Mouse (Mus musculus) adrenal gland, adult 18-20 months (tissue): ENCODE results near the gene Smco4. TPM values are rescaled to one million over a fixed set of nuclear protein-coding genes. Genes with fewer than 3 reads are reported as not detected.

Source experiments
- DNase-seq, 2 experiments: peaks; one replicate each; pipeline ENCODE4 v3.0.0; 2021 to 2022; ENCODE audit warnings: low spot score in 2 of 2
- total RNA-seq, 2 experiments: library from RNA; stranded (reverse); gene quantifications; 1 replicate in 1 of 2; 2 replicates in 1 of 2; pipeline ENCODE4 v1.2.3; 2021

Smco4 gene
- total RNA-seq, 2 experiments from 2014 or later = 16.6 to 28.7 TPM

DNA sequence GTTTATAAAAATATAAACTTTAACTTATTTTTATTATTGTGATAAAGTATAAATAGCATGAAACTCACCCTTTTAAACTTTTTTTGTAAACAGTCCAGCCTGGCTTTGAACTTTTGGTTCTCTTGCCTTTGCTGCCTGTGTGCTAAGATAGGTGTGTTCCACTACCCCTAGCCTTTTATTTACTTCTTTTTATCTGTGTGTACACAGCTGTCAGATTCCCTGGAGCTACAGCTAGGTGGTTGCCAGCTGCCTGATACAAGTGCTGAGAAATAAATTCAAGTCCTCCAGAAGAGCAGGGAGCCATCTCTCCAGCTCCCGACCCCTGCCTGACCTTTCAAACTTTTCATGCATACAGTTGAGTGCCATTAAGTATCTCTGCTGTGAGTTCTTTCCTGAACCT lies 12.1 kb downstream of the Smco4 start:
- DNase-seq = no peak

DNA sequence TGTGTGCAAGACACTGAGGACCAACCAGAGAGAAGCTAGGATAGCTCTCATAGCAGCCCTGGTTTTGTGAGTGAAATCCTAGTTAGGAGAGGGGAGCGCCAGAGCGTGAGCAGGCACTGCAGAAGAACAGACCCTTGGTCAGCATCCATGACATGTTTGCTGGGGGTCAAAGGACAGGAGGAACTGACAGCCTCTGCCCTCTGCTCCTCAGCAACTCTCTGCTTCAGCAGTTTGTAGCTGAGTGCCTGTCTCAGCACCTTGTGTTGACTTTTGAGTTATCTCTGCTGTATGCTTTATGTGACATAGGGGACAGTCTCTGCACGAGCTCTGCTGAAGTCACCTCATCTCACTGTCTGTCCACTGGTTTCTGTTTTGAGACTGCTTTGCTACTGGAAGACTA lies 13.6 kb downstream of the Smco4 start:
- no peak for DNase-seq

DNA sequence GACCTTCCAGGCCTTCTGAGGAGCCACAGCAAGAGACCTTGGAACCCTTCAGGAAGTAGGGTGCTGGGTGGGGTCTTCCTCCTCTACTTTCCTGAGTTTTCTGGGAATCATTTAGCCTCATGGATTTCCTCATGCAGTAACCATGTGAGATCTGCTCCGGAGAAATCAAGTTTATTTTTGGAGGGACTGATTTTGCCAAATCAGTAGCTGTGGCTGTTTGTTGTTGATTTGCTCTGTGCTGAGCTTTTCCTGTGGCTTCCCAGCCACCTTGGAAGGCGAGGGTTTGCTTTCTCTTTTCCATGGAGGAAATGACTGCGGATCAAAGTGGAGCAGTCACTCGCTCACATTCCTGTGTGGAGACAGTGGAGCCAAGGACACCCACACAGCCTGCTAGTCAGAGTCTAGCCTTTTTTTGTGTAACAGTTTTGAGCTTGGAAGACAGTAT lies 14.2 kb downstream of the Smco4 start:
- DNase-seq = no peak

DNA sequence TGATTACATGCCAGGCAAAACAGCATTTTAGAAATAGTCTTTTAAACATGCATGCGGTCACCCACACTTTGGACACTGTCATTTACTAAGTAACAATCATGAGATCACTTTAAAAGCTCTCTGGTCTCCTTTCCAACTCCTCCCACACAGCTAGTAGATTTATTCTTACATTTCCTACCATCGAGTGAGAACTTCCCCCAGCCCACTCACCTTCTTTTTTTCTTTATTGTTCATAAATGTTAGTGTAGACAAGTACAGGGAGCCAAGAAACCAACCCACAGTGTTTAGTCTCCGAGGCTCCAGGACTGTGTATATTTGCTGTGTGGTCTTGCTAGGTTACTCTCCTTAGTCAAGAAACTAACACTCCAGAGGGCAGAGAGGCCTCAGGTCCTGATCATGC lies 16.1 kb downstream of the Smco4 start:
- no peak for DNase-seq

DNA sequence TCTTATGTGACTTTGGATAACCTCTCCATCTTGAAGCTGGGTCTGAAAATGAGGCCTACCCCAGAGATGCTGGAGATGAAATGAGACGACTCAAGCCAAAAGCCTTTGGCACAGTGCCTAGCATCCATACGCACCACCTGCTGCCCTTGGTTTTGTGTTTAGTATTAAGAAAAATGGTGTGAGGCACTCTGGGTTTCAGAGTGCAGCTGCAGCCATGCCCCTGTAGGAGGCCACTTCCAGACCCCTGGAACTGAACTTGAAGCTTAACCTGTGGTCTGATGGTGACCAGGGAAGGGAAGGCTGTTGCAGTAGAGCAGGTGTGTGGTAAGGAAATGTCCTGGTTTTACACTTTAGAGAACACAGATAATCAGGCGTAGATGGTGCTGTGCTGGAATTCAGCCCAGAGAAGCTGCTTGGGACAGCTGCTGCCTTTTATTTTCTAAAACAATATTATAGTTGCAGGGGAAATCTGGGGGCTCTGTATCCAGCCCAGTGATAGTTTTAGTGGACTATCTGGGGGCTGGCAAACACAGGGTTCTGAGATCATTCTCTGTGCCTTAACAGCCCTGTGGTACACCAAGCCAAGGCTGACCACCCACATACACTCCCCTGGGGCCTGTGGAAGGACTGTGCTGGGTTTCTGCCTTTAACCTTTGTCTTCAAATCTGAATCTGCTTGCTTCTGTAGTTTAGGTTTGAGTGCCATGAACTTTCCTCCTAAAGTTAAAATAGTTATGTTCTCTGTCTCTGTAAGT lies 17.5 kb downstream of the Smco4 start:
- no peak for DNase-seq

DNA sequence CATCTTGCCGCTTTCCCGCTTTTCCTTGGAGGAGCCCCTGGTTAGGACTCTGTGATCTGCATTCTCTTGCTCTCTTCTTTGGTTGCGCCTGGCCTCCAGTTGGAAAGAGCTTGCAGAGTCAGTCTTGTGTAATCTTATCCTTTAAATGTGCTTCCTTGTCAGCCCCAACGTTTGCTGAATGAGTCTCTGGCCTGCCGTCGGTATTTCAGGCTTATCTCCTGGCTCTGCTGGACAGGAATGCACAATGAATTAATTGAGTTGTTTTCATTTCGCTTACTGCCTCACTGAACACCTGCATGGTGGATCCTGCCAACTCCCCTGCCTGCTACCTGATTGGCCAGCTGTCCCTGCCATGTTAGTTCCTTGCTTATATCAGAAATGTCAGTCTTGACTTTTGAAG lies 19.7 kb downstream of the Smco4 start:
- DNase-seq = no peak

DNA sequence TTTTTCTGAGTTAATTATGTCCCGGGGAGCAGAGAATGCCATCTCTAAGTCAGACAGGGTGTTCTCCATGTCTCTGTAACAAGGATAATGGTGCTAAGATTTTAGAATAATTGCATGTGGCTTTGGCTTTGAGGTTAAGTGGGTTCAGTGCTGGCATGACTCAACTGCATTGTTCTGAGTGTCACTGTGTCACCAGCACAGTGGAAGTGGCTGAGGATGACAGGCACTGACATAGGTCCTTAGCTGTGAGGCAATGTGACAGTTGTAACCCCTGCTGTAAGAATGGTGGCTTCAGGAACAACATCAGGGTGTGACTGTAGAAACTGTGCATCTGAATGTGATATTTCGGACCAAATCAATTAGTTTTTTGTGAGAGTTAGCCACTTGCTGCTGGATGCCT lies 22.8 kb downstream of the Smco4 start:
- no peak for DNase-seq

DNA sequence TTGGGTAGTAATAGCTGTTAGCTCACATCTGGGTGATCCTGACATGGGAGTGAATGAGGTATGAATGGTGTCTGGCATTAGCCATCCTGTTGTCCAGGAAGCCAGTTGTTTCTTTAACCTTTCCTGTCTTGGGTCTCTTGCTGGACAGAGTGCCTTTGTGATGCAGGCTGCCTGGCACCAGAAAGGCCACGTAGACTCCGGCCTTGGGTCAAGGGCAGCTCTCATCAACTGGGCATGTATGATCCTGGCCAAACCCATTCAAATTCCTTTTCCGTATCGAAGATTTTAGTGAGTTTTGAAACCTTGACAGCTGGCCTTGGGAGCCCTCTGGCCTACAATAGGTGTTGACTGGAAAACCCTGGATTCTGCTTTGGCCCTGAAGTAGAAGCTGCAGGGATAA lies 24.7 kb downstream of the Smco4 start:
- peak in 1 of 2 experiments; percentile 40 for DNase-seq

DNA sequence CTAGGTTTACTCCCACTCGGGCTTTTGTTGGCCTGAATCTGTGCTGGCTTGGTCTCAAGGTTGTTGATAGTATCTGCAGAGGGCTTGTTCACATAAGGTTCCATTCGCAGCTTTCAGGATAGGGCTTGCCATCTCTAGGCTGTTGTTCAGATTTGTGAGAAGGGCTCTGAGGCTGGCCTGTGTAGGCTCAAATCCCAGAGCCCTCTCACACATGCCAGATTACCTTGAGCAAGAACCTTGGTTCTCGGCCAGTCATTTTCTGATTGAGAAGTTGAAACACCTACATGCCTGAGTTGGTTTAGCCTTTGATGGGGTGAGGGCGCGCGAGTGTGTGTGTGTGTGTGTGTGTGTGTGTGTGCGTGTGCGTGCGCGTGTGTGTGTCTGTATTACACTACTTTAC lies 29.1 kb downstream of the Smco4 start:
- DNase-seq = no peak

DNA sequence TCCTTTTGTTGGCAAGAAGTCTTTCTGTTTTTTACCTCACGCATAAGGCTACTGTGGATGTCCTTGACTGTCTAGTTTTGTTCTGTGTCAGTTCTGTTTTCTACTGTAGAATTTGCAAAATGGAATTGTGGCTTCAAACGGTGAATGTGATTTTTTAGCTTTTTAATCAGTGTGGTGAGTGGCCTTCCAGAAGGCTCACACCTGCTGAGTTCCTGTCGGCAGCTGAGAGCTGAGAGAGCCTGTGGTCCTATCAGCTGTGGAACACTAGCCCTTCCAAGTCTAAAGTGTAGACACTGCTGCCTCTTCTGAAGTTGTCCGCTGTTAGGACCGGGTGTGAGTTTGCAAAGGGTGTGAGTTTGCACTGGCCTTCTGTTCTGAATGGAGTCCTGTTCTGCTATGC lies 29.7 kb downstream of the Smco4 start:
- no peak for DNase-seq

DNA sequence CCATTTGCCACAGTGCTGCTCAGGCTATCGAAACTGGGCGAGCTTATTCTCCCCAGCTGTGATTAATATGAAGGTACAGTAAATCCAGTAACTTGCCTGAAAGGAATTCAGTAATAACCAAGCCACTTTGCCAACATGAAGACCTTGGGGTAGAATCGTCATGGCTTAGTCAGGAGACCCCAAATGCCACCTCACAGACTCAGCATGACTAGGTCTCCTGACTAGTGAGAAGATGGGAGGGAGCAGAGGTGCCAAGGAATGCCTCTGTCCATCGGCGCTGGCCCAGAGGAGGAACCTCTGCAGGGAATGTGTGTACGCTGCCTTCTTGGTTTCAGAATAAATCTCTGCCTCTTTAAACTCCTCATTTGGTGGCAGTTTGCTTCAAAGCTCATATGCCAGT lies 30.4 kb downstream of the Smco4 start:
- DNase-seq = no peak

DNA sequence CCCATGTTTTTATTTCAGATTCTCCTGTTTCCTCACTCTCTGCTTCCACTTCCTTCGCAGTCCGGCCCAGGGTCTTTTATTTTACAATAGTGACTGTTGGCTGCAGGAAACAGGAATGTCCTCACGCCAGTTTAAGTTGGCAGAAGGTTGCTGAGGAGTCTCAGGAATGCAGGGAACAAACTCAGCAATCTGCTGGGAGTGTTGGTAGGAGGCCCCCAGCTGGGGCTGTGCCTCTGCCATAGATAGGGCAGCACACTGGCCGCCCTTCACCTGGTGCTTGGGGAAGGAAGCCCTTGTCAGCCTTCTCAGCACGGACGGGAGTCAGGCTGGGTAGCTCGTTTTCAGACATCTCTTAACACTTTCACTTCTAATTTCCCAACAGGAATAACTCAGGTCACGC lies 32.0 kb downstream of the Smco4 start:
- no peak for DNase-seq

DNA sequence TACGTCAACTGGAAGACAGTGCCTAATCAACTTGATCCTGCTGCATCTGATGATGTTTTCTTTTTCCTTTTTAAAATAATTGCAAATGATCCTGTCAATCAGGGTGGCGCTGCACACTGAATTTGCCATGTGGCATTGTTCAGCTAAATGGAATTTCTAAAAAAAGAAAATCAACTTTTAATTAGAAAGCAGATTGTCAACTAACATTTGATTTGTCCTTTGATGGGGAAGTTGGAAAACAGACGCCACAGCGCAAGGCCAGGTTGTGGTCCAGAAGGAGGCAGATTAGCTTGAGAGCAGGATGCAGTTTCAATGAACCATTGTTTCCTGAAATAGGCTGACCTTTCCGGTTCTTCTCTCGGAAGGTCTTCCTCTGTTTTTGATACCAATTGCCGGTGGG lies 33.3 kb downstream of the Smco4 start:
- no peak for DNase-seq

DNA sequence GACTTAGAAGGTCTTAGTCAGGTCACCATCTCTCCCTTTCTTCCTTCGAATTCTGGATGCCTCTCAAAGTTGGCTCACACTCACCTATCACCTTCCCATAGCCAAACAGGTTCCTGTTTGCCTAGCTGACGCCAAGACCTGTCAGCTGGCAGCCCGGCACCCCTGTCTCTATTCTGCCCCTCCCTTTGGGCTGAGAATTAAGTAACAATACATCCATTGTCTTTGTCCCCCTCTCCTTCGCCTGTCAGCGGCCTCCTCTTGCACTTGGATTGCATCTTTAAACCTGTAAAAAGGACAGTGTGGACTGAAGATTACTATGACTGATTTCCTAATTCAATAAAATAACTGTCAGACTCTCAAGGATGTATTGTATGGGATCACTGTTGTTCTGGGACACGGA lies 34.6 kb downstream of the Smco4 start:
- DNase-seq = no peak

DNA sequence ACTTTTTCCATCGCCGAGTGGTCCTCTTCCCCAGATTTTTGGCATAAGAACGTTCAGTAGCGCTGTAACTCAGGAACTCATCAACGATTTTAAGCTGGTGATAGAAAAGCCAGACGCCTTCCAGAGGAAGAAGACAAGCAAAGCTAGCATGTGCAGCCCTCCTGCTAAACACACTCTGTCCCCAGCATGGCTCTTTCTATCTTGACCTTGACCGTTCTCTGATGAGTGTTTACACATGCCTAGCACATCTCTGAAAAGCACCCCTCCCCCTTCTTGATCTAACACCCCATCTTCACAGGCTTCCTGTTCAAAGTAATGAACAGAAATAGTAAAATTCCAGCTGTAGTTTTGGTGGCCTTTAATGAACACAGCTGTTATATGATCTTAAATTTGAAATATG lies 35.1 kb downstream of the Smco4 start:
- DNase-seq = no peak

DNA sequence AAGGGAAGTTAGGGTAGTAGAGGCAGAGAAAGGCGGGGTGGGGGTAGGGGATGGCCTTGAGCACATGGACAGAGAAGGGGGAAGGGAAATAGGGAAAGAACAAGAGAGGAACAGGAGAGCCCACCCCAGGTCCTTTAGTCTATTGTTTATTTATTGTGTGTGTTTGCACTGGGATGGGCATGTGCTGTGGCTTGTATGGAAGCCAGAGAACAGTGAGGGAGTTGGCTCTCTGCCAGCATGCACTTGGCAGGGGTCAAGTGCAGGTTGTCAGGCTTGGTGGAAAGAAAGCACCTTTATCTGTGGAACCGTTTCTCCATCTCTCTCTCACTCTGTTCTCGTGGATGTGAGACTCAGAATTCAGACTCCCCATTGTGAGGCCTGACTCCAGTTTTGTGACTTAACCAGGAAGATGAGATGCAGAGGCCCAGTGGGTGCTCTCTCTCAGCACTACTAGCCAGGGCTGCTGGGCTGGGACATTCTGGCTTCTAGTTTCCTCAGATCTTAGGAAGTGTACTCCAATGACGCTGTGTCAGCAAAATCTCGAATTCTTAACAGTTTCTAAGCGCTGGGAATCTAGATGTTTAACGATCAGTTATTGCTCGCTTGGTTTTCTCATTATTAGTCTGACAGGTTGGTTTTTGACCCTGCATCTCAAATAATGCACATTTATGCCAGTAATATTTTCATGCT lies 36.2 kb downstream of the Smco4 start:
- DNase-seq = no peak

DNA sequence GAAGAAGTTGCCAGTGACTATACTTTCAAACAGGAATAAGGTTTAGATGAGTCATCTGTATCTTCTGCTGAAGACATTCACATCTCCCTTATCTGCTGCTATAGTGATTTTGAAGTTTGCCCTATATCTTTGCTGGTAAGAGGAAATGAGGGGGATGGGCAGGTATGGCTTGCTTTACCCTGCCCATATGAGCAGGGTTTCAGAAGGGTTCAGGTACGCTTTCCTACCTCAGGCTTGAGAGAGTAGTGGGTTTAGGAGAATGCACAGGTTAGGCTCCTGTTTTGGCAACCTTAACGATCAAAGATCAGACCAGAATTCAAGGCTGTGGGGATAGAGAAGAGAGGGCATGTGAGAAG lies 36.7 kb downstream of the Smco4 start:
- DNase-seq = no peak

DNA sequence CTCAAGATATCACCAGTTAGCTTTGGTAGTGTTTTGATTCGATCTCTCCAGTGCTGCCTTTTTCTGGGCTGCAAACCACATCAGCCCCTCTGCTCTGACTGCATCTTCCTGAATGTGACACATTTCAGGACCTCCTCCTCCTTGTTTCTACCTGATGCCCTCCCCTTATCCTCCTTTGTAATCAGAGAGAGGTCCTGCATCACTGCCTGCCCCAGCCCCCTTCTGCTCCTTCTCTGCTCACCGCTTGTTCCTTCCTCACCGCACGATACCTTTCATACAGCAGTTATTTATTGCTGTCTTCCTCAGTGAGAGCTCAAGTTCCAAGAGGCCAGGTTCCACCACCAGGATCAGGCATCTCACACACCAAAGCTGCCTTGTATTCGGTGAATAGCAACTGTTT lies 38.0 kb downstream of the Smco4 start:
- no peak for DNase-seq

DNA sequence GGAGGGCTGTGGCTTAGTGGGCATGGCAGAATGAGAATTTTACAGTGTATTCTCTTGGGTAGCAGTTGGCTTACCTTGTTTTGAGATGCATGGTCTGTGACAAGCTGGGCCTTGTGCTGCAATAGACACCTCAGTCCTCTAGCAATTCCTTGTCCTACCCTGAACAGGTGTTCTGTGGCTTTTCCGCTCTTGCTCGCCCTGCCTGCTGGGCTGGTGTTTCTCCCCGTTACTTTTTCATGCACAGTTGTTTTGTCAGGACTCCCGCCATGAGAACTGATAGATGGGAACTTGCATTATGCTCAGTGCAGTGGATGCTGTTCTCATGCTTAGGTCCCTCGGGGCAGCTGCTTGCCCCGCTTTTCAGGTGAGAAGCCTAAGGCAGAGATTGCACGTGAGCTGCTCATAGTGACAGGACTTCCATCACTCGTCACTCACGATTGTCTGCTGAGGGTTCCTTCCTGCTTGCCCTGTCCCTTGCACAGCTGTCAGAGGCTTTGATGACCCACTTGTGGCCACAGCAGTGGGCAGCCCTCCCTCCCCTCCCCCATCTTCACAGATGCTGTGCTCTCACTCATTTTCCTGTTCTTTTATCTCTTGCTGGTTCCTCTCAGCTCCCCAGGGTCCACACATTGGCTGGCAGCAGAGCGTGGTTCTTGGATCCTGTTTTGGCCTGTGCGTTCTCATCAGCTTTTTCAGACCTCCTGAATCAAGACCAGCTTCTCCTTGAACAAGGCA lies 40.3 kb downstream of the Smco4 start:
- no peak for DNase-seq

DNA sequence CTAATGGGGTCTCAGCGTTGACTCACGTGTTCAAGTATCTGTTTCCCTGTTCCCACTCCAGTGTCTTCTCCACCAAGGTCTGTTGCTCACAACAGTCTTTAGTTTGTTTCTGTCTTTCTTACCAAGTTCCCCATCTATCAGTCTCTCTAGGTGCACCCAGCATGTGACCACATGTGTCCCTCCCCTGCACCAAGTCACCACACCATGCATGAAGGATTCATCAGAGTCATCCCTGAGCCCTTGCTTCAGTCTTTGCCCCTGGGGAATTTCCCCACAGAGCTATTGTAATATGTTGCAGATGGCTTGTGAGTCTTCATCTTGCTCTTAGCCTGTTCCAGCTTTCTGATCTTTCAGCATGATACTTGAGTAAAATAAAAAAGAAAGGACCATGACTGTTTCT lies 40.9 kb downstream of the Smco4 start:
- no peak for DNase-seq

DNA sequence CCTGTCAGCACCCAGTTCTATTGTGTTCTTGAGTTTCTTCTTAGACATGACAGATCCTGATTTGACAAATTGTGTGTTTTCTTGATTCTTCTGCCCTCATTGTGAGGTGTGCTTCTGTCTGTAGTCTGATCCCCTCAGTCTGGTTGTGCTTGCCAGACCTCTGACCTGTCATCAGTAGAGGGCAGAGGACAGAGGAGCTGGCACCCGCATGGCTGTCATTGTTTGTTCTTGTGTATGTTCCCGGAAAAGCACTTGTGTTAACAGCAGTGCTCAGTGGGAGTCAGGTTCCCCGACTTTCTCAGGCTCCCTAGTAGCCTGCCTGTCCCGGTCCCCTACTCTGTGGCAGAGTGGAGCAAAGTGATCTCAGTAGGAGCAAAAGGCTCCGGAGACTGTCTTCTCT lies 42.2 kb downstream of the Smco4 start:
- no peak for DNase-seq

DNA sequence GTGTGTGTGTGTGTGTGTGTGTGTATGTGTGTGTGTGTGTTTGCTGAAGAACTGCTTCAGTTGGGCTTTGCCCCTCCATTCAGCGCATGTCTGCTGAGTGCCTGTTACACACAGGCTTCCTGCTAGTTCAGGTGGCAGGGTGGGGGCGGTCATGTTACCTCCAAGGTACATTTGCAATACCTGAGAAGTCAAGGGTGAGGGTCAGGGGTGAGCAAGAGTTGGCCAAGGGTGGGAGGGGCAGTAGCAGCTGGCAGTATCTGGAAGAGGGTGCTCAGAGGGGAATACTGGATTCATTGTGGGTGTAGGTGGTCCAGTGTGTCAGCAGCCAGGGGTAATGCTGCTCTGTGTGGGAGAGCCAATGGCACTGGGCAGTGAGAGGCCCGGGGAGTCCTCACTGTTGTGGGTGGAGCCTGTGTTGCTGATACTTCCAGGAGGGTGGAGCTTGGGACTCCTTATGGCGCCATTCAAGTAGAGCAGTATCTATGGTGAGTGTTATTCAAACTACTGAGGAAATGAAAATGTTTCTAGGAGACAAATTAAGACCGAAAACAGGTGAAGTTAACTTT lies 43.7 kb downstream of the Smco4 start:
- DNase-seq = no peak
